In the genomic region with DNA sequence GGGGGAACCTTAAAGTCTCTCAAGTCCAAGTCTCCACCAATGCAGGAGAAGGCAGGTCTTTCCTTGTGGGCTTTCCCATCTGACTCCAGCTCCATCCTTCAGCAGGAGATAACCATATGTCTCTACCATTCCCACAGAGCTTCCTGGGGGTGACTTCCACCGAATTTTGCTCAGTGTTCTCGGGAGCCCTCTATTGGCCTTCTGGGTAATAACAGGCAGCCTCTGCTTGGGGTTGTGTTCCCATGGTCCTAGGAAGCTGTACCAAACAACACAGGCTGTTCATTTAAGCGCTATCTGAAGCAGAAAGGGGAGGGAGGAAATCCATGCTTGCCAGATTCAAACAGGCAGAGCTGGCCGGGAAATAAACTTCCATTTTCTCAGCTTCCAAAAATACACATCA, we compare ENCODE assay signal across 9 mouse cellular contexts.
DNase-seq lines count a peak whose midpoint lies in the region; ATAC-seq lines count a peak whose summit lies in the region.
"Had no signal": no experiment of that assay in that cellular context is flagged by ENCODE, and none has a peak within 500 bp of the region (broad histone marks: within the 10 kb centered on the region; RNA-seq: fewer than 3 reads in every experiment).

No protein-coding gene starts in this region.

- H3K9ac ChIP-seq in kidney, embryonic 15.5 days, result no peak overlapping the region
- H3K9ac ChIP-seq: limb, embryonic 15.5 days had no signal

- no peak for ATAC-seq in kidney, embryonic 15.5 days (replicated peaks; ENCODE audit: low FRiP score)

- WGBS in kidney, embryonic 15.5 days, result 20% methylated on average over 4 of the region's 4 CpGs

- no peaks in the 10 kb centered on the region for H3K27me3 ChIP-seq in kidney, embryonic 15.5 days
- H3K27me3 ChIP-seq: limb, embryonic 15.5 days had no signal

- H3K4me3 ChIP-seq in kidney, embryonic 15.5 days (replicated peaks), result no peak overlapping the region
- H3K4me3 ChIP-seq: limb, embryonic 15.5 days had no signal

- H3K27ac ChIP-seq in kidney, embryonic 15.5 days, result no peak overlapping the region
- H3K27ac ChIP-seq: limb, embryonic 15.5 days had no signal

- intact Hi-C loops in heart, postnatal 10 days (cut with DNase I), result loop anchor here (5.0 kb wide), 3 partner anchors 205 to 860 kb away; no protein-coding TSS in a partner anchor

- H3K9me3 ChIP-seq in kidney, embryonic 15.5 days (replicated peaks), result no peaks in the 10 kb centered on the region
- H3K9me3 ChIP-seq: limb, embryonic 15.5 days had no signal

- no peaks in the 10 kb centered on the region for H3K36me3 ChIP-seq in kidney, embryonic 15.5 days
- H3K36me3 ChIP-seq: limb, embryonic 15.5 days had no signal

- DNase-seq in kidney, adult 11 months, result peak; percentile 12
- DNase-seq in adrenal gland, postnatal 10 days, result peak; percentile 62
- peak; percentile 35 for DNase-seq in embryo, embryonic 9.5 days (ENCODE audit: extremely low spot score)
- peak; percentile 77 for DNase-seq in heart, postnatal 10 days
- DNase-seq in layer of hippocampus, postnatal 36 days, result peak; percentile 73 to 80
- DNase-seq in mesoderm, embryonic 11.5 days (ENCODE audit: low read depth, low spot score), result peak; percentile 58
- DNase-seq in testis, postnatal 10 days (ENCODE audit: low spot score), result peak; percentile 51

- H3K4me1 ChIP-seq in kidney, embryonic 15.5 days, result no peaks in the 10 kb centered on the region
- H3K4me1 ChIP-seq: limb, embryonic 15.5 days had no signal

- no peak overlapping the region for H3K4me2 ChIP-seq in kidney, embryonic 15.5 days
- H3K4me2 ChIP-seq: limb, embryonic 15.5 days had no signal

Comparison
In these comparisons a context has a peak if more than half of its experiments do, and no peak if none do; other contexts are left out.
1. DNase-seq: peak in every context shown above with its lines; median percentile 77 in heart, postnatal 10 days; 76 in layer of hippocampus, postnatal 36 days; 62 in adrenal gland, postnatal 10 days; 58 in mesoderm, embryonic 11.5 days; 51 in testis, postnatal 10 days; 35 in embryo, embryonic 9.5 days; 12 in kidney, adult 11 months.